Mouse (Mus musculus): Measurements from ENCODE around the gene Mn1. TPM values are rescaled to one million over a fixed set of nuclear protein-coding genes. Genes with fewer than 3 reads are reported as not detected.

The Mn1 gene
- polyA plus RNA-seq, 1 experiment from 2014 or later = 1.5 TPM

- H3K4me2 ChIP-seq = no peak overlapping the region
- ATAC-seq (ENCODE audit: low read depth) = no peak
- no peaks in the 10 kb centered on the region for H3K36me3 ChIP-seq
- H3K4me1 ChIP-seq (replicated peaks) = peaks cover 22% of the 10 kb centered on the region
- no peak overlapping the region for H3K4me3 ChIP-seq (replicated peaks)
- DNase-seq = no peak
- H3K9ac ChIP-seq = no peak overlapping the region
- 59% methylated on average over 7 of the region's 7 CpGs for WGBS (ENCODE audit: insufficient replicate concordance)
- H3K27me3 ChIP-seq = peaks cover 4% of the 10 kb centered on the region; the same call in 1 of the 2 replicates
- no peak overlapping the region for H3K27ac ChIP-seq
- no peaks in the 10 kb centered on the region for H3K9me3 ChIP-seq (replicated peaks)
Measured at GRCm38 (mm10) chr5:111437205-111437604, 20.0 kb downstream of the Mn1 start.

DNA sequence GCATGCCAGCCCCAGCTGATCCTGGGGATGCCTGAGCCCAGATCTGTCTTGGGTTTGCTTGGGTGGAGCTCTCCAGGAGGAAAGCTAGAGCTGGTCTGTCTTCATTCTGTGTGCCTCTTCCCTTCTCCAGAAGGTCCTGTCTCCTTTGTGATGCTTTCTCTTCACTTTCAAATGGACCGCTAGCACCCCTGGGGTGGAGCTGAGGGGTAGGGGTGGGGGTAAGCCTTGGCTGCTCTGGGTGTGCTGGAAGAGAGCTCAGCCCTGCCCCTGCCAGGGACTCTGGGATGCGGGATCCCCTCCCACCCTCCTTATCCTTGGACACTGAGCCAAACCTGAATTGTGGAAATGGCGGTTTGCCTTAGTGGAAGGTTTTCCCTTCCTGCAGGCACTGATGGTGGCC lies 21.2 kb downstream of the Mn1 start:
- H3K36me3 ChIP-seq = no peaks in the 10 kb centered on the region

GRCm38 (mm10) chr5:111438821-111439220 lies 21.7 kb downstream of the Mn1 start:
- DNase-seq (no peak), ATAC-seq (ENCODE audit: low read depth) (no peak)
- Histone ChIP-seq H3K27me3 (peaks cover 4% of the 10 kb centered on the region; the same call in 1 of the 2 replicates), H3K27ac (no peak overlapping the region), H3K9ac (no peak overlapping the region), H3K36me3 (no peaks in the 10 kb centered on the region), H3K4me3 (replicated peaks) (no peak overlapping the region), H3K9me3 (replicated peaks) (no peaks in the 10 kb centered on the region), H3K4me1 (replicated peaks) (peaks cover 25% of the 10 kb centered on the region), H3K4me2 (no peak overlapping the region)
- WGBS (ENCODE audit: insufficient replicate concordance) = 61% methylated on average over 8 of the region's 8 CpGs

More for the DNA sequence above, 21.2 kb downstream of the Mn1 start:
- DNase-seq (no peak), ATAC-seq (ENCODE audit: low read depth) (no peak)
- H3K27ac ChIP-seq = no peak overlapping the region
- H3K9me3 ChIP-seq (replicated peaks) = no peaks in the 10 kb centered on the region
- peaks cover 4% of the 10 kb centered on the region; the same call in 1 of the 2 replicates for H3K27me3 ChIP-seq
- H3K4me1 ChIP-seq (replicated peaks) = peaks cover 25% of the 10 kb centered on the region
- H3K4me2 ChIP-seq = no peak overlapping the region
- 81% methylated on average over 3 of the region's 3 CpGs for WGBS (ENCODE audit: insufficient replicate concordance)
- H3K9ac ChIP-seq = no peak overlapping the region
- H3K4me3 ChIP-seq (replicated peaks) = no peak overlapping the region

GRCm38 (mm10) chr5:111440264-111440663 lies 23.1 kb downstream of the Mn1 start:
- no peak overlapping the region for H3K9ac ChIP-seq

GRCm38 (mm10) chr5:111442151-111442871 lies 25.1 kb downstream of the Mn1 start:
- H3K36me3 ChIP-seq = no peaks in the 10 kb centered on the region
- no peak overlapping the region for H3K27ac ChIP-seq
- DNase-seq = no peak
- H3K4me2 ChIP-seq = no peak overlapping the region
- H3K9ac ChIP-seq = no peak overlapping the region
- ATAC-seq (ENCODE audit: low read depth) = no peak
- peaks cover 4% of the 10 kb centered on the region; the same call in 1 of the 2 replicates for H3K27me3 ChIP-seq
- 70% methylated on average over 11 of the region's 11 CpGs for WGBS (ENCODE audit: insufficient replicate concordance)
- no peak overlapping the region for H3K4me3 ChIP-seq (replicated peaks)
- H3K9me3 ChIP-seq (replicated peaks) = no peaks in the 10 kb centered on the region
- H3K4me1 ChIP-seq (replicated peaks) = peaks cover 10% of the 10 kb centered on the region; the same call in 1 of the 2 replicates

More at GRCm38 (mm10) chr5:111440264-111440663, 23.1 kb downstream of the Mn1 start:
- WGBS (ENCODE audit: insufficient replicate concordance) = 18% methylated on average over 4 of the region's 4 CpGs
- Histone ChIP-seq H3K36me3 (no peaks in the 10 kb centered on the region), H3K9me3 (replicated peaks) (no peaks in the 10 kb centered on the region), H3K4me3 (replicated peaks) (no peak overlapping the region), H3K27me3 (peaks cover 4% of the 10 kb centered on the region; the same call in 1 of the 2 replicates), H3K27ac (no peak overlapping the region), H3K4me2 (no peak overlapping the region), H3K4me1 (replicated peaks) (peaks cover 19% of the 10 kb centered on the region)
- DNase-seq = no peak
- ATAC-seq (ENCODE audit: low read depth) = no peak

DNA sequence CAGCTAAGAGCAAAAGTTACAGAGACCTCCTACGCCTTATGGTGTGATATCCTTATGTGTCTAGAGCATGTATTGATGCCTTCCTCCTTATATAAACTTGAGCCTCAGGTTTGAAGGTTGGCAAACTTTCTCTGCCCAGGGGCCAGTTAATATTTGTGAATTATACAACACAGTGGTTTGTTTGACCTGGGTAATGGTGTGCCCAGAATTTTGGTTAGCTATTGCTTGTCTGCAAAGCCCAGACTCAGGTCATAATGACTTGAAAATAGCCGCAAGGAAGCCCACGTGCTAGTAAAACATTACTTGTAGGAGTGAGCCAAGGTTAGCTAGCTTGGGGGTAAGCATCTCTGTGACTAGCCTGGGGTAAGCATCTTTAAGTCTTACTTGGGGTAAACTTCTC lies 26.5 kb downstream of the Mn1 start:
- peaks cover 10% of the 10 kb centered on the region; the same call in 1 of the 2 replicates for H3K4me1 ChIP-seq (replicated peaks)
- H3K4me2 ChIP-seq = no peak overlapping the region
- no peak overlapping the region for H3K9ac ChIP-seq
- no peak for DNase-seq
- H3K36me3 ChIP-seq = no peaks in the 10 kb centered on the region
- no peak overlapping the region for H3K4me3 ChIP-seq (replicated peaks)
- 71% methylated on average over 3 of the region's 3 CpGs for WGBS (ENCODE audit: insufficient replicate concordance)
- no peak for ATAC-seq (ENCODE audit: low read depth)
- H3K27ac ChIP-seq = no peak overlapping the region
- H3K27me3 ChIP-seq = no peaks in the 10 kb centered on the region
- no peaks in the 10 kb centered on the region for H3K9me3 ChIP-seq (replicated peaks)

- ATAC-seq (ENCODE audit: low read depth) (no peak), DNase-seq (no peak)
- no peaks in the 10 kb centered on the region for H3K36me3 ChIP-seq
- H3K4me2 ChIP-seq = no peak overlapping the region
- H3K9me3 ChIP-seq (replicated peaks) = no peaks in the 10 kb centered on the region
- H3K27me3 ChIP-seq = no peaks in the 10 kb centered on the region
- H3K9ac ChIP-seq = no peak overlapping the region
- no peak overlapping the region for H3K4me3 ChIP-seq (replicated peaks)
- no peak overlapping the region for H3K27ac ChIP-seq
- WGBS (ENCODE audit: insufficient replicate concordance) = 72% methylated on average over 4 of the region's 4 CpGs
- peaks cover 10% of the 10 kb centered on the region; the same call in 1 of the 2 replicates for H3K4me1 ChIP-seq (replicated peaks)
Measured at GRCm38 (mm10) chr5:111444361-111444760, 27.2 kb downstream of the Mn1 start.

DNA sequence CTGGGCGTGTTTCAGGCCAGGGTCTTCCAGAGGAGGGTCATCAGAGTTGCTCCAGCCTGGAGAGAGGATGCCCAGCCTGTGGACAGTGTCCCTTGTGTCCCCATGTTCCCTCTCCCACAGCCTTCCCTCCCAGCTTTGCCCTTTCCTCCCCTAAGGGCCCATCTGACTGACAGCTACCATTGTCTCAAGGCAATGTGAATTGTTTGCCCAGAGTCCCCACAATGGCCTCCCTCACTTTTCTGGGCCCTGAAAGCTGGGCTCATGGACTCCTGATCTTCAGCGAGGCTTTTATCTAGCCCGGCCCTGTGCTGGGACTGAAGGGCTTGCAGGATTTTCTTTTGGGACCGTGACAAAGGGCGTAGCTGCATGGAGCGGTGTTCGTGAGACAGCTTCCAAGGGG lies 29.5 kb downstream of the Mn1 start:
- peaks cover 13% of the 10 kb centered on the region; the same call in 1 of the 2 replicates for H3K4me1 ChIP-seq (replicated peaks)
- ATAC-seq (ENCODE audit: low read depth) (no peak), DNase-seq (no peak)
- H3K4me3 ChIP-seq (replicated peaks) = no peak overlapping the region
- H3K27me3 ChIP-seq = no peaks in the 10 kb centered on the region
- no peak overlapping the region for H3K9ac ChIP-seq
- H3K27ac ChIP-seq = no peak overlapping the region
- no peaks in the 10 kb centered on the region for H3K9me3 ChIP-seq (replicated peaks)
- H3K4me2 ChIP-seq = no peak overlapping the region
- WGBS (ENCODE audit: insufficient replicate concordance) = 76% methylated on average over 7 of the region's 7 CpGs
- H3K36me3 ChIP-seq = no peaks in the 10 kb centered on the region

- Histone ChIP-seq H3K9ac (no peak overlapping the region), H3K9me3 (replicated peaks) (no peaks in the 10 kb centered on the region), H3K4me1 (replicated peaks) (0 out of 2 replicates have a peak, but pooled peaks cover 4% of the 10 kb centered on the region), H3K36me3 (no peaks in the 10 kb centered on the region), H3K4me3 (replicated peaks) (no peak overlapping the region), H3K27ac (no peak overlapping the region), H3K27me3 (no peaks in the 10 kb centered on the region), H3K4me2 (no peak overlapping the region)
- DNase-seq (no peak), ATAC-seq (ENCODE audit: low read depth) (no peak)
- WGBS (ENCODE audit: insufficient replicate concordance) = 25% methylated on average over 8 of the region's 8 CpGs
Measured at GRCm38 (mm10) chr5:111449700-111450099, 32.5 kb downstream of the Mn1 start.

- no peak overlapping the region for H3K9ac ChIP-seq
- H3K4me2 ChIP-seq = no peak overlapping the region
- 63% methylated on average over 5 of the region's 5 CpGs for WGBS (ENCODE audit: insufficient replicate concordance)
- no peaks in the 10 kb centered on the region for H3K27me3 ChIP-seq
- H3K9me3 ChIP-seq (replicated peaks) = no peaks in the 10 kb centered on the region
- no peak overlapping the region for H3K27ac ChIP-seq
- 0 out of 2 replicates have a peak, but pooled peaks cover 4% of the 10 kb centered on the region for H3K4me1 ChIP-seq (replicated peaks)
- ATAC-seq (ENCODE audit: low read depth) = no peak
- H3K36me3 ChIP-seq = no peaks in the 10 kb centered on the region
- DNase-seq = no peak
- H3K4me3 ChIP-seq (replicated peaks) = no peak overlapping the region
Measured at GRCm38 (mm10) chr5:111454240-111454639, 37.1 kb downstream of the Mn1 start.

DNA sequence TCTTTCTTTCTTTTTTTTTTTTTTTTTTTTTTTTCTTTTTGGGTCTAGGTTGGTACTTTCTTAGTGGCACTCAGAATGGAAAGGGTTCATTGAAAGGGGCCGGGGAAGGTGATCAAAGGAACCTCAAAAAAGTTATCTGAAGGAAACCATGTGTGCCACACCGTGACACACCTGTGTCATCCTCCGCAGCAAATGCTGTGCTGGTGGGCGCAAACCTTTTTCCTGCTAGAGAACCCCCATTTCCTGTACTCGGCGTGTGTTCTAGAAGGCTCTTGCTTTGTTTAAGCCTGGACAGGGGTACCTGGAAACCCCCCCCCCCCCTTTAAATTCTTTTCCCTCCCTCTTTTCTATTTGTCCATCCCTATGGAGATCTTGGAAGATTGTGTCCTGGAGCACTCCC lies 37.7 kb downstream of the Mn1 start:
- H3K9ac ChIP-seq = no peak overlapping the region
- peaks cover 2% of the 10 kb centered on the region; the same call in 1 of the 2 replicates for H3K4me1 ChIP-seq (replicated peaks)
- no peaks in the 10 kb centered on the region for H3K36me3 ChIP-seq
- no peak overlapping the region for H3K4me3 ChIP-seq (replicated peaks)
- no peak for ATAC-seq (ENCODE audit: low read depth)
- no peak overlapping the region for H3K27ac ChIP-seq
- H3K9me3 ChIP-seq (replicated peaks) = no peaks in the 10 kb centered on the region
- 69% methylated on average over 6 of the region's 6 CpGs for WGBS (ENCODE audit: insufficient replicate concordance)
- no peak overlapping the region for H3K4me2 ChIP-seq
- H3K27me3 ChIP-seq = no peaks in the 10 kb centered on the region
- no peak for DNase-seq

DNA sequence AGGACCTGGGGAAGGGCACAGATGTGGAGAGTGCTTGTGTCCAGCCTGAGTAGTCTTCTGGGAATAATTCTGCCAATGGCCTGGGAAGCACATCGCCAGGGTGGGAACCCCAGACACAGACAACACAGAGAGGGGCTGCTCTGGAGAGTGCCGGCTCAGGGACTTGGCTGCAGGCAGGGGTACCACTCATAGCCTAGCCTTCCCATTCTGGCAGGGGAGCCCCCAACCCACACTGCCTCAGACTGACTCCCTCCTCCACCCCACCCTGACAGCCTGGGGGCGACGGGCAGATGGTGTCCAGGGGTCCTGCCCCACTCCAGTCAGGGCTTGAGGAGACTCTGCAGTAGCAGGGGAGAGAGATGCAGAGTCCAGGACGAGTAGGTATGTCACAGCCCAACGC lies 41.5 kb downstream of the Mn1 start:
- WGBS (ENCODE audit: insufficient replicate concordance) = 68% methylated on average over 6 of the region's 6 CpGs
- no peak overlapping the region for H3K9ac ChIP-seq
- H3K4me3 ChIP-seq (replicated peaks) = no peak overlapping the region
- no peaks in the 10 kb centered on the region for H3K36me3 ChIP-seq
- H3K4me1 ChIP-seq (replicated peaks) = no peaks in the 10 kb centered on the region; the same call in 1 of the 2 replicates
- H3K4me2 ChIP-seq = no peak overlapping the region
- no peaks in the 10 kb centered on the region for H3K27me3 ChIP-seq
- DNase-seq = no peak
- no peak for ATAC-seq (ENCODE audit: low read depth)
- H3K27ac ChIP-seq = no peak overlapping the region
- H3K9me3 ChIP-seq (replicated peaks) = no peaks in the 10 kb centered on the region

Measured in liver, embryonic 13.5 days (tissue).